Mouse (Mus musculus): Measurements from ENCODE around the gene Cdk14.

Gene Cdk14

DNA sequence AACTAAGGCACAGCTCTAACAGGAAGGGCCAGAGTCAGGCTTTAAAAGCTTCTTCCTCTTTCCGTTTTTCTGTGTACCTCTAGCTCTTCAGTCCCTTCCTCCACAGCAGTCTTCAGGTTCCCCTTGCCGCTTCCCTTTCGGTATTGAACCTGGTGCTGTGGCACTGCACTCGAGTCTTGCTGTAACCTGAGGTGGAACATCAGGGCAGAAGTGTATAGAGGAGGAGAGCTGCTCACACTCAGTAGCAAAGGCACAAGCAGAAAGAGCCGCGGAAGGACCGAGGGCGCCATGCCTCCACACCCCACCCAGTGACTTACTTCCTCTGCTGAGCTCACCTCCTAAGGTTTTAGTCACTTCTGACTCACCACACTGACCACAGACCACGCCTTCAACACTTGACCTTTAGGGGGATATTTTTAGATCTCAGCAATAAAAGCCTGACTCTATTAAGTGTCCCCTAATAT, at the start of gene Cdk14:
TSS of gene Cdk14 (minus strand) at position 321 of the 464 bp plus-strand sequence.
- no peak for DNase-seq

DNA sequence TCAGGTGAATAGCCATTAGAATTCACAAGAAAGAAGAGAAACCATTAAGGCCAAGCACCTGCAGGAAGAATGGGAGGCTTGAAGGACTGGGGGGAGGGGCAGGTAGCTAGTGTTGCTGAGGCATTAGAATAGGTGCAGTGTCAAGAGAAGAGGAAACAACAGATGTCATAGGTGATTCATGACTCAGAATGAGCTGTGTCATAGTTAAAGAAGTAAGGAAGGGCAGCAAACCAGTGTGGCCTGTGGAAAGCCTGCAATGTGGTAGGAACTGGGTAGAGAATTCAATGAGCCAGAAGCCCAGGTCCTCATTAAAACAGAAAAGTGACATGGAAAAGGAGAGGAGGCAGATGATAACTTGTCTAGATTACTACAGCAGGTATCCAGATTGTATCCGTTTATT, 45.1 kb upstream of the Cdk14 start:
- DNase-seq = no peak

DNA sequence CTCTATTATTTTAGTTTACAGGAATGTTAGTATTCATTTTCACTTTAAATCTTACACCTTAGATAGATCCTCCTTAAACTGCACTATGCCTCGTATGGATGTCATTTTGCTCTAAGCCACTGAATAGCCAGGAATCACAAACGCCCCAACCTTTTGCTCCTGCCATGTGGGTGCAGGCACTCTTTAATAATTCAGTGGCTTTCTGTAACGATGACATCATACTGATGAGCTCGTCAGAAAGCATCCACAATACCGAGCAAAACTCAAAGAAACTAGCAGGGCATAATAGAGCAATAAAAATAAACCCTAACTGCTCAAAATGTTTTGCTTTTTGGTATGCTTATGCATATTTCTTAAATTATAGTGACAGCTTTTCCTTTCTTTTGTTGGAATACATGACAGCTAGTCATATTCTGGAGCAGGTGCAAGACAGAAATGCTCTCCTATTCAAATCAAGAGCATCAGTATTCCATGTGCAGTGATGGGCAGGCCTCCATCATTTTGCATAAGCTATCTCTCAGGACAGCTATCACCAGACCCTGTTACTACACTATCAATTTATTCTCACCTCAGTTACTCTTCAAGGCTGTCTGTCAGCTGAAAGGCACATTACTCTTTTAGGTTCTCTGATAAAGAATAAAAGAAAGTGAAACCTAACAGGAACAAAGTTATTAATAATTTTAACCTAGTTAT, 11.8 kb upstream of the Cdk14 start:
- peak; percentile 7 to 17 for DNase-seq

GRCm38 (mm10) chr5:5423723-5424171, 3.6 kb upstream of the Cdk14 start:
- DNase-seq = no peak

DNA sequence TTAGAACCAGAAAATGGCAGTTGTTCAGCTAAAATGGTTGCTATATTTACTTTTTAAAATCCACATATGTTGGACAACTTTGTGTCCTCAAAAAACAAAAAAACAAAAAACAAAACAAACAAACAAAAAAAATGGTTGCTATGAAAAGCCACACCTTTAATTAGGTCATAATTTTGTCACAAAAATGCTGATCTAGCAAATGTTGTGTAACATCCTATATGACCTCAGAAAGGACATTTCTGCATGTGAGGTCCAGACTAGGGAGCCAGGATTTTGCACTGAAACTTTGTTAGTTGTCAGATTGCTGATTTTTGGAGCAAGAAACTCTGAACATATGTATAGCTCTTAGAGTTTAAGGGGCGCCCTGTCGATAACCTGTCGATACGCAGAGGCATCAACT, 3.0 kb upstream of the Cdk14 start:
- DNase-seq = no peak

DNA sequence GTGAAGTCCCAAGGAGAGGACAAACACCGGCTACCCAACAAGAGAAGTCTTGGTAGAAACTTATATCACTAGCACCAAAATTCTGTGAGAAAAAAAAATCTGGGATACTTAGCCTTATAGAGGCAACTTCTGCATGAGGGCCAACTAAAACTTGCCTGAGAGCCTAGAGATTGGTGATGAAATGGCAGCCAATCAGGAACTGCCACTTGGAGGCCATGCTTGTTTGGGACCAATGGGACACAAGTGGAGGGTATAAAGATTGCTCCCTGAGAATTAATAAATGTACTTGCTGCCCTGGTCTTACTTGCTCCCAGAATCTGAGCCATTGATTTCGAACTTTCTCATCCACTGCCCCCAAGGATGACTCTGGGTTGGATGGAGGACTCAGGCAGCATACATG, 1.3 kb upstream of the Cdk14 start:
- no peak for DNase-seq

- DNase-seq = no peak
Observed at GRCm38 (mm10) chr5:5419253-5419652, 859 bp downstream of the Cdk14 start.

DNA sequence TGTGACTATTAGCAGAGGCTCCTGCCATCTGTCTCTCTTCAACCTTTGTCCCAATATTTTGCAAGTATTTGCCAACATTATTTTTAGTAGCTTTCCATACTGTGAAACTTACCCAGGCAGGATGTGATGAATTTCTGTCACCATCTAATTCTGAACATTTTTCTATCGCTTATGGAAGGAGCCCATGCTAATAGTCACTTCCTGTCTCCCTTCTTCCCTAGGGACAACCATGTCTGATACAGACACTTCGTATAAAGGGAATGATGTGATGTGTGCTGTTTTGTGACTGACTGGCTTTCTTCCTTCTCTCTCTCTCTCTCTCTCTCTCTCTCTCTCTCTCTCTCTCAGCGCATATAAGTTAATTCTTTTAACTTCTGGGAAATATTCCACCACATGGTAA, 5.3 kb downstream of the Cdk14 start:
- no peak for DNase-seq

DNA sequence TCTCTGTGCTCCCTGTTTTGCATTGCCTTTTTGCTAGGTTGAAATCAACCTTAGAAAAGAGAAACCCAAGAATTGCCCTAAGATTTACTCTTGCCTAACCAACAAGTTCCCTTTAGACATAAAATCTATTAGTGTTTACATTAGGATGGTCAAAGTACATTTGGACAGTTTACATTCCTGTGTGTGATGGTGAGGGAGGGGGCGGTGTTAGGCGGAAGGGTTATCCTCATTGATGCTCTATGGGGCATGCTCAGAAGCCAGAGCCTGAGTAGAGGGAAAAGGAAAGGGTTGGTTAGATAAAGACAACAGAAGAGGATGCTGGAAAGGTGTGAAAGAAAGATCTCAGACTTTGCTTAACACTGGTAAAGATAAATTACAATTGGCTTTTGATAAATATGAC, 8.2 kb downstream of the Cdk14 start:
- no peak for DNase-seq

- DNase-seq = no peak
Observed at GRCm38 (mm10) chr5:5401986-5402385, 18.1 kb downstream of the Cdk14 start.

GRCm38 (mm10) chr5:5392786-5393185, 27.3 kb downstream of the Cdk14 start:
- no peak for DNase-seq

DNA sequence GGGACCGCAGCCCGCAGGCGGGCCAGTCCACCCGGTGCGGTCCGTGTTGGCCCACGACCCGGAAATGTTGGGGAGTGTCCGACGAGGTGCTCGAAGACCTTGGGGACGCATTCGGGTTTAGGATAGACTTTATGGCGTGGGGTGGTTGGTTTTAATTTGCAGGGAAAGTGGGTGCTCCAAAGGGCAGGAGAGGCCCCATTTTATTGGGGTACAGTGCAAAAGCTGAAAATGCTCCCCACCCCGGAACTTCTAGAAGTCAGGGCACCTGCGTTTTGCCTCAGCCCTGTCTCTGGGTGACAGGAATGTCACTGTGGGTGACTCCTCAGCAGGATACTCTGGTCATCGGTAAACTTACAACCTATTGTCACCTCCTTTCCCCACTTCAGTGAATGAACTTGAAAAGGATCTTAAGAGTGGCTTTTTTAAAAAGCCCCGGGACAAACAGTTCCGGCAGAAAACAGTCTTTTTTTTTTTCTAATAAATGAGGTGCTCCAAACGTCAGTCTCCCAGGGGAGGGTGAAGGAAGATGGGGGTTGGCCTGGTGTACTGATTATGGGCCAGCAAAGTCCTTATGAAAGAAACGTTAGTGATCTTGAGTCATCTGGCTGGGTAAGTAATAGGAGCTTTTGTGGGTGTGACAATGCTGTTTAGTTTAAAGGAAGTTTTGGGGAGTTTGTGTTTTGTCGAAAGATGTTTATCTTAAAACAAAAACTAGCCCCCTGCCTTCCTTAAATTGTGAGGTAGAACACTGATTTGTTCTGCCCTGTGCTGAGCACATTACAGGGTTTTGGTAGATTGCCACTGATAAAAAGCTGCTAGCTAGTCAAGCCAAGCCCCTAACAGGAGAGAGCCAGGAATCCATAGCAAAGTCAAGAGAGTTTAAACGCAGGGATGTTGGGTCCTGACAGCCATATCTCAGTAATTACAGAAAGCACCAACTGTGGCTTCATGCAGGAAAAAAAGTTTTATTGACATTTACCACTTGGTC, 39.1 kb downstream of the Cdk14 start:
- DNase-seq = no peak

GRCm38 (mm10) chr5:5379870-5380730, 40.0 kb downstream of the Cdk14 start:
- peak; percentile 79 to 84 for DNase-seq

GRCm38 (mm10) chr5:5379501-5379869, 40.6 kb downstream of the Cdk14 start:
- DNase-seq = no peak

GRCm38 (mm10) chr5:5374393-5374792, 45.7 kb downstream of the Cdk14 start:
- no peak for DNase-seq

DNA sequence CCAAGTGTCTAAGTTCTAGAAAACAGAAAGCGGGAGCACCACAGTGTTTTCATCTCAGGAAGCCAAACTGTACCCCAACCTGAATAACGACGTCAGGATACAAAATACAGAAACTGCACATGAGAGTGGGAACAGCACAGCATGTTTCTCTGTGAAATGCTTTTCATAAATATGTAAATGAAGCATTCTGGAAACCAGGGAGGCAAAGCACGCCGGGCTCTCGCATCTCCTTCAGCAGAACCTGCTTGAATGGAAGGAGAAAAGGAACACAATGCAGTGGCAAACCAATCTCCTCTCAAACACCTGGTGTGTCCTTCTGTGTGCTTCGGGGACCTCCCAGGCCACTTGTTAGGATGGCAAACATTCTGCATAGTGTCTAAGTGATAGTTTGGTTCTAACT, 46.6 kb downstream of the Cdk14 start:
- no peak for DNase-seq

DNA sequence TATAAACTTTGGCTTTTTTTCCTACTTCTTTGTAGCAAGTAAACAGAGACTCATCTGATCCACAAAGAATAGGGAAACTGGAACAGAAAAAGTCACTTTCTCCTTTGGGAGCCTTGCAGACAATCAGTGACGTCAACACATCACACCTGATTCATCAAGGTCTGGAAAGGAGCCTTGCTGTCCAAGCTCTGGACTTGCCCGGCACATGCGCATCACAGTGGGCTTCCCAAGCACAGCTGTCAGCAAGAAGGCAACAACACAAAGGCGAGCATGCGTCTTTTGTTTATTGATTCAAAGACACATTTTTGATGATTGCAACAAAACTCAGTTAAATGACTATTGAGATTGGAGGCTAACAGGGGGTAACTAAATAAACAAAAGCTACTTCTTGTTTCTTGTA, 47.2 kb downstream of the Cdk14 start:
- DNase-seq = peak; percentile 50 to 63

GRCm38 (mm10) chr5:5372354-5372753, 47.8 kb downstream of the Cdk14 start:
- peak; percentile 78 to 87 for DNase-seq

DNA sequence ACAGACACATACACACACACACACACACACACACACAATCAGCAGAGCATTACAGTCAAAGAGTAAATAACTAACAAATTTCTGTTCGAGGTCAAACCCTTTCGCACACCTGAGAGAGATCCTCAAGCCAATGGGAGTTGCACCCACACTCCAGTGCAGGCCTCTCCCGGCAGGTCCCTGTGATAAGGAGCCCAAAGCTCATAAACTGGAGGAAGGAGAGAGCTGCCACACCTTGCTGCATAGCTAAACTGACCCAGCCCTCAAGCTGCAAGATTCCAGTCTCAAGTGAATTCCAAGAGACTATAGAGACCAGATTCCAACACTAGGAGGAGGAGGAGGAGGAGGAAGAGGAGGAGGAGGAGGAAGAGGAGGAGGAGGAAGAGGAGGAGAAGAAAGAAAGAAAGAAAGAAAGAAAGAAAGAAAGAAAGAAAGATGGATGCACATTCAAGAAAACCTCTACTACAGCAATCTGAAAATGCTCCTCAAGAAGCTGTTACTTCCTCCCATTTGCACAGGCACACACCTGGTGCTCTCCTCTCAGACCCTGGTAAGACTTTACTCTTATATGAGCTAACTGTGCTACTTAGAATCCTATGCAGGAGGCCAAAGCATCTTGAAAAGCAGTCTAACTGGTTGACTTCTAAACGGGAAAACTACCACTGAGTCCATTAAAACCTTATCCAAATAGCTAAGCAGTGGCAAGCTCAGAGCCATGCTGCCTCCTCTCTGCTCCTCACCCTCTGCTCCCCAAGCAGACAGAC, 49.6 kb downstream of the Cdk14 start:
- no peak for DNase-seq

- no peak for DNase-seq
Observed at GRCm38 (mm10) chr5:5368389-5369164, 51.5 kb downstream of the Cdk14 start.

DNA sequence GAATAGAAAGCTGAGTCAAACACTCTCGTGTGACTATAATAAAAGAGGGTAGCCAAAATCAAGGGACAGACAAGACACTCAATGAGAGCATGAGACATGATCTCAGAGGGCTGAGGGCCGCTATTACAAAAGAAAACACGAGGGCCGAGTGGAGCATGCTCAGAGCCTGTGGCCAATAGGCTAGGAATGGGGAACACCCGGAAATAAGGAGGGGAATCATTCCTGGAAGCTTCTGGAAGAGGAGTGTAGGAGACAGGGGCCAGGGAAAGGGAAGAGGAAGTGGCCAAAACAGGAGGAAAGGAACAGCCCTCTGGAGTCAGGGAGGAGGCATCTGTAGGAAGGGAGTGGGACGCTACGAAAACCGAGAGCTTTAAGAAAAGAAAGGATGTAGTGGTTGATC, 52.6 kb downstream of the Cdk14 start:
- DNase-seq = no peak
